Mouse (Mus musculus) WW6 (cell line): ENCODE results near the gene 3830406C13Rik.
"Not testable (repeated sequence)": the region's sequence is repeated elsewhere in the genome, so short reads cannot be mapped to it uniquely, and the experiment has no call there.

Experiments used
- DNase-seq: peaks from one replicate; pipeline ENCODE4 v3.0.0-alpha.2; 2013; ENCODE audit warnings: low read depth, low spot score

Gene 3830406C13Rik

DNA sequence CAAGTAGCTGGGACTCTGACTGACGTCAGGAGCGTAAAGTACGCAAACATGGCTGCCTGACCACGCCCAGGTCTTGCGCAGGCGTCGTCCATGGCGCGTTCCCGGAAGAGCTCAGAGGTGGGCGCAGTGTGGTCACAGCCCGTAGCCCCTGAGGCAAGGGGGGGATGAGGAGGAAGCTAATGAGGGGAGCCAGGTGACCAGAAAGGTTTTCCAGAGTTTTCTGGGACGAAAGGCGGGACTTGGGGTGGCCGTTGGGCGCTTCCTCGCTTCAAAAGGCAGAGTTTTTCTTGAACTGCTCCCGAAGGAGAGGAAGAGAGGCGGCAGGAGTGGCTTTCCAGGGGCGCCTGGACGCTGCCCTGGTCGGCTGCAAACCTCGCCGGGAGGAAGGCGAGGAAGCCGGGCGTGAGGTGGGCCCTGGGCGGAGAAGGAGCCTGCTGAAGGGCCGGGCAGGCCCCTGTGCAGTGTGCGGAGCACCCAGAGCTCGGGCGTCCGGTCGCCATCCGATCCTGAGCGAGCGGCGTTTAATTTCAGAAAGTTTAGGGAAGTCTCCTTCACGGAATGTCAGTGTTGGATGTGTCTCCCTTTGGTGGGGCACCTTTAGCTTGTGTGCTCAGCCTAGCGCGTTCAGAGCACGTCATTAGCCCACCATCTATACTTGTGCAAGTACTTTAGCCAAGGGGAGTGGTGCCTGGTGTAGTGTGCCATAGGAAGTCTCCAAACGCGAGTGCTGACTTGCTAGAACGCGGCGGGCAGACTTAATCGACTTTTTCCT lies at the start of gene 3830406C13Rik:
Gene 3830406C13Rik (plus strand): TSS at position 33 of the 772 bp plus-strand sequence.
- DNase-seq: peak; percentile 67

DNA sequence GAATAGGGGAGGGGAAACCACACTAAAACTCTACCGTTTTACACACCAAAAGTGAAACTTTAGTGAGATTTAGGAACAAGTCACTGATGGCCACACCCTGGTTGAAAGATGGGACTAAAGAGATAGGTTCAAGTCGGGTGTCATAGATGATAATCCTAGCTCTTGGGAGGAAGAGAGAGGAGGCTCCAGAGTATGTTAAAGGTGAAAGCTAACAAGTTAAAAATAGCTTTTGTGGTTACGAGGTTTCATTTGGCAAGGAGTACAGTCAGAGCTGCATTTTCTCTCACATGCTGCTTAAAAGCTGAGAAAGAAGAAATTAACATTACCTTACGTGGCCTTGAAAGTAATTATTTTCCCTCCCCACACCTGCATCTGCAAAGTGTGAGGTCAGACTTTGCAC lies 40.2 kb upstream of the 3830406C13Rik start:
- no peak for DNase-seq

DNA sequence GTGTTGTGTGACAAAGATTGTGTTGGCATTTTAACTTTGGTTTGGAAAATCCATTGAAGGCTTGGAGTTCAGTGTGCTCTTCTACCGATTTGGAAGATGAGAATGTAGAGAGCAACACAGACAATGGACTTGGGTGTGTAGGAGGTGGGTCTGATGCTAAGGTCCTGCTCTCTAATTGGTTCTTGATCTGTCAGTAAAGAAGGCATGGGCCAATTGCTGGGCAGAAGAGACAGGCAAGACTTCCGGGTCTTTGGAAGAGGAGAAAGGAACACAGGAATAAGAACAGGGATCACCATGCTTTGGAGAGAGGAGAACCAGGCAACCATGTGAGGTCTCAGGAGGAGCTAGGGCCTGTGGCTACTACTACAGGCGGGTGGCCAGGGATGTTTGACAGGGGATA lies 7.9 kb upstream of the 3830406C13Rik start:
- no peak for DNase-seq

DNA sequence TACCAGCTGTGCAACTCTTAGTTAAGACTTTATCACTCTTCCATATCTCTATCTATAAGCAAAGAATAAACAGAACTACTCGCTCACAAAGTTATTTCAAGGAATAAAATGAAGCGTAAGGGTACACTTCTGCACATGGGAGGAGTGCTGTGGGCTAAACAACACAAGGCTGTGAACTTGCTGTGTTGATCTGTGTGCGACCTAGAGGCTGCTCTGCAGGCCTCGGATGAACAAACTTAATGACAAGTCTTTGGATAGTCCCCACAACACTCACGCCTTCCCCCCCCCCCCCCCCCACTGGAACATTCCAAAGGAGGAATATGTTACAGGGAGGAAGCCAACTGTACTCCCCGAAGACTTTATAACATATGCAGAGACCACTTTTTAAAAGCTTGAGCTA lies 332 bp upstream of the 3830406C13Rik start, which contains the start of gene Gm49355:
Gene Gm49355 (plus strand): TSS at position 336 of the 400 bp plus-strand sequence.
- no peak for DNase-seq

DNA sequence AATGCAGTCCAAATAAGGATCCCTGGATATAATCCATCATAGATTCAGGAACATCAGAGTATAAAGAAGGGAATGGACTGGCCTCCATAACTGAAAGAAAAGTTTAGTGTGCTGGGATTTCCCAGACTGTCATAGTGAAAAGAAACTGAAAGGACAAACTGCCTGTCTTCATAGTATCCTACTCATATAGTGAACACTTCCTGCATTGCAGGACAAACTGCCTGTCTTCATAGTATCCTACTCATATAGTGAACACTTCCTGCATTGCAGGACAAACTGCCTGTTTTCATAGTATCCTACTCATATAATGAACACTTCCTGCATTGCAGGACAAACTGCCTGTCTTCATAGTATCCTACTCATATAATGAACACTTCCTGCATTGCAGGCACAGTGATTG lies 5.8 kb downstream of the 3830406C13Rik start:
- not testable (repeated sequence) for DNase-seq

DNA sequence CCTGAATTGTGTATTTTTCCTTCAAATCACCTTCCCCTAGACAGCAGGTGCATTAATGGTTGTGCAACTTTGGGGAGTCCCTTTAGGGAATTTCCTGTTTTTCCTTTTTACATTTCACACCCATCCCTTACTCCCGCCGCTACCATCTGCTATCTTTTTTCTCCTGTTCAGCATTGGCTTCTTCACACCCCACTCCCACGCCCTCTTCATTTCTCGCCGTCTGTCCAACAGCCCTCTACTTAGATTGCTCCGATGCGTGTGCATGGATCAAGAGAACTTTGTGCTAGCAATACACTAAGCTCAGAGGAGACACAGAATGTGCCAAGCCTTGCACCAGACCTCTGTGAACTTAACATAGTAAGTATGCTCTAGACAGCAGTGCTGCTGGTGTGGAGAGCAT lies 12.4 kb downstream of the 3830406C13Rik start:
- no peak for DNase-seq

DNA sequence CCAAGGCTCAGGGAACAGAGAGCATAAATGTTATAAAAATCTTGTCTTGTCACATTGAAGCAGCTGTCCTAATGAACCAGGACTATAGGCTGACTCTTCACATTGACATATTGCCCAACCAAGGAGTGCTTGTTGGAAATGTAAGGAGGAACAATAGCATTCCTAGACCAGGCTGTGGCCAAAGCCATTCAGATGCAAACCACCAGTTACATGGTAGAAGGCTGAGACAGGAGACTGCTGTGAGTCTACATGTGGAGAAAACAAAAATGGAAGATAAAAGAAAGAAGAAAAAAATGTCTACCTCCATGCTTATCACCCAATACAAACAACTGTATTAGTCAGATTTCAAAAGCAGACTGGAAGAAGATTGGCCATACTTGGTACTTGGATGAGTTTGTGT lies 15.2 kb downstream of the 3830406C13Rik start:
- DNase-seq: no peak

DNA sequence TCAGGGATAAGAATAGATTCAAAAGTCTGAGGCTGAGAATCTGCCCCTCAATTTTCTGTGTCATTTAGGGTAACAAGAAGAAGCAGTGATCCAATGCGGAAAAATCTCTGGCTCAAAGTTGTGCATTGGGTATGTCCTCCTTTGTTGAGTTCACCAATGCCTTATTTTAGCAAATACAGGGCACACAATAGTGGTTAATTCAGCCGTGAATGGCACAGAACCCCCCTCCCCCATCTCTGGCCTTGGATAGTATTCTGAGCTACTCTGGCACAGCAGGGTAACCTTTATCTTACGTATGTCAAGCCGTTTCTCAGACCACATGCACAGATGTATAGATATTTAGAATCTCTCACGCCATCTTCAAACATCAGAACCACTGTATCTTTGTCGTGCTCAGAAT lies 15.7 kb downstream of the 3830406C13Rik start:
- no peak for DNase-seq

DNA sequence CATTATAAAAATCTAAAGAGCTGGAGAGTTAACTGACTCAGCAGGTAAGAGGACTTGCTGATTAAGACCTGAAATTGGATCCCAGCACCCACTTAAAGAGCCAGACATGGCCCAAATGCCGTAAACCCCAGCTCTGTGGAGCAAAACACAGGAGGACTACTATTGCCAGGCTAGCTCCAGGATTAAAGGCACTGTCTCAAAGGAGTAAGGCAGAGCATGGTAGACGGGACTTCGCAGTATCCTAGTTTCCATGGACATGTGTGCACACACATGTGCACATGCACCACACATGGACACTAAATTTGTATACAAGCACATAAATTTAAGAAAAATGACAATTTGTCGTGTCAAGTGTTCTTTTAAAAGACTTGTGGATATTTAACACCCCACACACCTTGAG lies 16.3 kb downstream of the 3830406C13Rik start:
- DNase-seq: no peak

DNA sequence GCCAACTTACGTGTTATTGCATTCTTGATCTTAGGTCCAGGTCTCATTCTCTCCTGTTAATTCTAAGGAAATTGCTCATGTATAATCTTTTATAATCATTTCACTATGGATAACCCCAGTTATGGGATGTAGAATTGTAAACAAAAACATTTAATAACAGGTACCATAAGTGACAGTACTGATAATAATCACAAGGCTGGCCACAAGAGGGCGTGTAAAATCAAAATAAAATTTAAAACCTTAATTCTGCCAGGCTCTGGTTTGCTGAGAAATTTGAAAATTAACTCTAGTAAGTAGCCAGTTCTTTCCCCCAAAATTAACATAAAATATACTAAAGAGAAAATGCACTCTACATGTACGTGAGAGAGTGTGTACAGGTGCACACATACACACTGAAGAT lies 16.7 kb downstream of the 3830406C13Rik start:
- no peak for DNase-seq

DNA sequence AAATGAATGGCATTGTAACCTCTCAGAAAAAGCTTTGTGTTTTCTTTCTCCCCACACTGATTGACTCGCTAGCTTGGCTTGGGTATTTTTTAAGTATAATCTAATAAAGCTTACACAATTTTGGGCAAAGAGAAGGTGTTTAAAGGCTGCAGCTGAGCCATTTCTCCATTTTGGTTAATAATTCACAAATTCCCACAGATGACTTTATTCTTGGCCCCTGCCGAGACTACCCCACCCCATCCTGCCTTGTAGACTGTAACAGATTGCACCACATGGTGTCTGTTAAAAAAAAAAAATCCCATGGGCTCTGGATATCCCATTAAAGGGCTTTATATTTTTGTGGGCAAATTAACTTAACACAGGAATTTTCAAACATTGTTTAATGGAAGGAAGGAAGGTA lies 19.1 kb downstream of the 3830406C13Rik start:
- no peak for DNase-seq

DNA sequence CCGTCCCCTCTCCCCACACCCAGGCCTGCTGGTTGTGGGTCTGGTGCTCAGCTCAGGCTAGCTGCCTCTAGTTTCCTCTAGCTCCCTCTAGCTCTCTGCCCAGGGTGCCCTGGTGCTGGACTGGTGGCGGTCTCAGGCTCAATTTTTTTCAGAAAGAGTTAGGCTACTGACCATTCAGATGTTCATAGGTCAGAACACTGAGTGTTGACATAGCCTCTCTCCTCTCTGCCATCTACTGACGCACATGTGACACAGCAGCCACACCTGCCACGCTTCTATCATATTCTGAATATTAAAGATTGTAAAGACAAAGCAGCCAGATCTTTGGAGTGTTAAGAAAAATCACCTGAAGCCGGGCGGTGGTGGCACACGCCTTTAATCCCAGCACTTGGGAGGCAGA lies 49.6 kb downstream of the 3830406C13Rik start:
- no peak for DNase-seq

DNA sequence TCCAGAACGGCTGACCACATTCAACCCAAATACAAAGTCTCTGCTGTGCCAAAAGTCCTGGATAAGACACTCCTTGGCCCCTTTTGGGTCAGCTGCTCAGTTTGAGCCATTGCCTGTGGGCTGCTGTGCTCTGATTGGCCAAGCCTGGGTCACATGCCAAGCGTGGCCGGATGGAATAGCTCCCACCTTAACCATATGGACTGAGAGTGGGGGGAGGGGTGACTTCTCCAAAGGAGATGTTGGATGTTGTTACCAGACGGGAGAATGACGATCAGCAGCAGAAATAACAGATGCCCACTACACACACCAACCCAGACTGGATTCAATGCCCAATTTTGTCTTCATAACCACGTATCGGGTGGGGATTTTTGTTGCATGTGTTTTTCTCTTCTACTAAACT lies 51.0 kb downstream of the 3830406C13Rik start:
- no peak for DNase-seq

DNA sequence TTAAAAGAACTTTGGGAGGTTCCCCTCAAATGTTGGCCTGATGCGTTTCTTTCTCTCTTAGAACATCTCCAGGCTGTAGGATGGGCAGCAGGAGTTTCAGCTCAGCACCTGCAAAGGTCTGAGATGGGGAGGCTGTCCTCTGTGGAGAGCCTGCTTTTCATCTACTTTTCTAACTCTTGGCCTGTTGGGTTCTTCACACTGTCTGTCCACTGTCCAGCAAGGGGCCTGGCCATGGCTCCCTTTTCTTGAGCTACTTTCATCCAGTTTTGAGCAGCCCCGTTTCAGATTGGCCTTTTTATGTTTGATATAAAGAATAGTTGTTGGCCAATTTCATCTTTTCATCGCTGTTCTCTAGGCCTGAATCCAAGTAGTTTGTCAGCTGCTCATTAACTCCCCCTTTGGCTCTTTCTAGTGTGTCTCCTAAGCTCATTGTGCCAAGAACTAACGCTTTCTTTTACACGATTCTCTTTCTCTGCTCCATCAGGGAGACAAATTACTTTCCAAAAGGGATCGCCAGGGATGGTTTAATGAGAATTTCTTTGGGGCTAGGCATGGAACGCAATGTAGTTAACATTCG lies 53.5 kb downstream of the 3830406C13Rik start:
- no peak for DNase-seq

DNA sequence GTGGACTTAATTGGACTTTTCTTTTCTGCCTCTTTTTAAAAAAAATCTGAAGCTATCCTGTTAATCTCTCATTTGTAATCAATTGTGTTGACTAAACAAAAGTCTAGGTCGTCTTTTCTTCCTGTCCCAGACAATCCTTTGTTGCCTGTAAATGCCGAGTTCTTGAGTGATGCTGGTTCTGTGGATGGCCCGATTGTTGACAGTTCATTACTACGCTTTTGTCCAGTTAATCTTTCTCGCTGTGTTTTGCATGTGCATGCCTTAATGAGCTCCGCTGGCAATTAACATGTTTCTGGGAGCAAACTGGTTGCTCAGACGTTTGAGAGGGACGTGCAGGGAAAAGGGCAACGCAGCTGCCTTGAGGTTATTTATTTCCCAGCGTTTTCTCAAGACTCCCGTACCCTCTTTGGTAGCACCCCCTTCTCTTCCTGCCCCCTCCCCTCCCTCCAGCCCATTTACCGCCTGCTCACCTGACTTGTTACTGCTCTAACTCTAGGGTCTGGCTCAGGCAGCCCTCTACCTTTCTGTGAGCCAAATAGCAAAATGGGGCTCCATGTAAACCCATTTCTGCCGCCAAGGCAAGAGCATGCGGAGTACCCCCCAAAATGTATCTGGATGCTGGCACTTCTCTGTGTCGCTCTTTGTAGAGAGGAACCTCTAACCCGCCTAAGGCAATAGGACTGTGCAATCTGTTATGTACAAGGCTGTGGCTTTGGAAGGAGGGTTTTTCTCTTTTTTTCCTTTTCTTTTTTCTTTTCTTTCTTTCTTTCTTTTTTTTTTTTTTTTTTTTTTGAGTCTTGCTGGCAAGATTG lies 54.2 kb downstream of the 3830406C13Rik start:
- no peak for DNase-seq

DNA sequence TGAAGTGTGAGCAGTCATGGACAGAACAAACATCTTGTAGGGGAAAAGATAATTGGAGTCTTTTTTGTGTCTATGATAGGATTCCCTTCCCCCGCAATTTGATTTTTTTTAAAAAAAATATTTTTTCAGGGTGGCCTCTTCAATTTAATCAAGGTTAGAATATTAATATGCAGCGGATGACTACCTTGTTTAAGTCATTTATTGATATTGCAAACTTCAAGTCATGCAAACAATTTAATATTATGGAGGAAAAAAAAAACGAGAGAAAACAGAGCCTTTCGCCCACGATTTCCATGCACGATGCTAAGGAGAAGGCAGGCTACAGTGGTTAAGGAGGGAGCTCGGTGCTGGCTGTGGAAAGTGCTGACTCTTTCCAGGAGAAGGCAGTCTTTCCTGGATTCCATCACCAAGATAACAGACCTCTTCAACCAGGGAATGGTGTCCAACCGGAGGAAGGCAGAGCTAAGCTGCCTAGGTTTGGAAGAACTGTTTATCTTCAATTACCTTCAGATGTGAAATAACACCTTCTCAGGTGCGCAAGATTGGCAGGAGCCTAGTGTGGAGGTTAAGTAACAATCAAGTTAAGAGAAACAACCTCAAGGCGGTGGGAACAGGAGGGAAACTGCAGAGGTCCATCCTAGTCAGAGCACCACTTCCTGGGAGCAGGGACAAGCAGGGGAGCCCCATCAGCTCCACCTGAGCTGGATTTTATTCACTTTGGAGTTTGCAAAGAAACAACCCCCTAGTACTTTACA lies 55.0 kb downstream of the 3830406C13Rik start:
- DNase-seq: no peak

DNA sequence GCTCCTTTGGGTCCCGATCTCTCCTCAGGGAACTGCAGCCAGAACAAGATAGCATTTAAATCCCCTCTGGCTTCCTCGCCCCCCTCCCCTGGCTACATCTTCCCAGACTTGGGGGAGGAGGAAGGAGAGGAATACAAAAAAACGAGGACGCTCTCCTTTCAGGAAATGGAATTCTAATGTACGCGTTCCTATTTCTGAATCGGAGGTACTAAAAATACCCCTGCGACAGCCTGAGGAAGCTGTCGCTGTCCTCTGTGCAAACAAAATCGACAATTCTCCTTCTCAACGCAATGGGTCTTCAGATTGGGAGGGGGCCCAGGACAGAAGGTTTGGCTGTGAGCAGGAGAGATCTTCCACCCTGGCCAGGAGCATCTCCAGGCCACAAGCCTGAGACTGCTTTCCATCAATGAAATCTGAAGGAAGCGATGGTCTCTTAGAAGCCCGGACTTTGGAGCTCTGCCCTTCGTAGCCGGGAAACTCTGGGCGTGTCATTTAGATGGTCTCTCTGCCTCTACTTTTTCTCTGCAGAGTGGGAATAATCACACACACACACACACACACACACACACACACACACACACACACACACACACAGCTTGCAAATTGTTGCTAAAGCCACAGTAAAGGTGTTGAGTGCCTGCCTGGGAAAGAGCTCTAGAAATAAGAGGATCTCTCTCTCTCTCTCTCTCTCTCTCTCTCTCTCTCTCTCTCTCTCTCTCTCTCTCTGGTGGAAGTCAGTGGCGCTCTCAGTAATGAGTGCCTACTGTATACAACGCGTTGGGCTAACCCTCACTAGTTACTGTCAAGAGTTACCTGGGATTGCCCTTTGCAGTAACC lies 56.5 kb downstream of the 3830406C13Rik start:
- no peak for DNase-seq

DNA sequence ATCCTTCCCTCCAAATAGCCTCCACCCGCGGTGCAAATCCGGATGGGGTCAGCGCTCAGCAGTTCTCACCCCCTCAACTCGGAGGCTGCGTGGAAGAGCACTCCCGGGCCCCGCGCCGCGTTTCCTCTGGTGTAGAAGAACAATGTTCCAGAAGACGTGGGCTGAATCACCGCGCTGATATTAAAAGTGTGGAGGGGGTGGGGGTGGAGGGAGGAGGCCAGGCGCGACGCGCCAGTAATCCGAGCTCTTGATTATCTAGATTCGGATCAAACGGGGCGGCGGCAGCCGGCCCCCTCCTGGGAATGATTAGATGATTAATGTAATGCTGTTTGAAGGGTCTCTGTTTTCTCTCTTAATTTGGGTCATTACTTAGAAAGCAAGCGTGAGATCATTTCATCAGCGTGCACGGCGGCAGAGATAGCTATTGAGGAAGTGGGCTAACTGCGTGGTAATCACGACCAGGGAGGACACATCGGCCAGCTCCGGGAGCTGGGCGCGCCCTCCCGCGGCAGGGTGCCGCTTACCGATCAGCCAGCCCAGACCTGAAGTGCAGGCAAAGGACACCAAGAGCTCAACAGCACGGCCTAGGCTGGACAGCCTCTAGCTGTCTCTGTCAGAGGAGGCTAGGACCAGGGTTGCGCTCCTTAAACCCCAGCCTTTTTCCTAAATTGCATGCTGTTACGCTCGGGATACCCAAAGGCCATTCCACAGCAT lies 57.3 kb downstream of the 3830406C13Rik start:
- DNase-seq: no peak

DNA sequence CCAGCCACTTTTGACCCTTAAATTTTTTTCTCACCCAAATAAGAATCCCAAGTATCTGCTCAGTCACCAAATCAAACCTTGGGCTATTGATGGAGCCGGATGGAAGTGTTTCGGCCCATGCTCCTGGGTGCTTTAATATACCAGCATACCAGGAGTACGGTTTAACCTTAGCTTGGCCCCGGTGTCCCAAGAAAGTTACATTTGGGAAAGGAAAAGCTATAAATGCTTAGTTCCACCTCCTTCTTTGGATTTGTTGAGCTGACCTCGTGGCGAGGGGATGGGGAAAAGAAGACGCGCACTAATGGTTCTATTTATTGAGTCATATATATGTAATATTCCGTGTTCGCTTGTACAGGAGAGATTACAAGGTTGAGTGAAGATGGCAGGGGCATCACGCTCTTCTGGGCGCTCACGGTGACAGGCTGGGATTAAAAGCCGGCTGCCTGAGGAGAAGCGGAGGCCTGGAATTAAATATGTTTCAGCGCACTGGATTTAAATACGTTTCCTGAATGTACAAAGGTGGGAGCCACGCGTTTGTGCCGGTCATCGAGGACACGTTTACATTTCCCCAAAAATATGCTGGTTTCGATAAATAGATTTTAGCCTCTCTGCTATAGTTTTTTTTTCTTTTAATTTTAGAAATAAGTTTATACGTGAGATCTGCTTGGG lies 58.0 kb downstream of the 3830406C13Rik start:
- DNase-seq: no peak
